Mouse (Mus musculus): ENCODE results near the gene Pold1. TPM values are rescaled to one million over a fixed set of nuclear protein-coding genes. Genes with fewer than 3 reads are reported as not detected.
A peak's percentile ranks its signal among the peaks of the same experiment; 100 is the strongest.

Pold1 gene
- polyA plus RNA-seq, 1 experiment from 2014 or later = 72.0 TPM

DNA sequence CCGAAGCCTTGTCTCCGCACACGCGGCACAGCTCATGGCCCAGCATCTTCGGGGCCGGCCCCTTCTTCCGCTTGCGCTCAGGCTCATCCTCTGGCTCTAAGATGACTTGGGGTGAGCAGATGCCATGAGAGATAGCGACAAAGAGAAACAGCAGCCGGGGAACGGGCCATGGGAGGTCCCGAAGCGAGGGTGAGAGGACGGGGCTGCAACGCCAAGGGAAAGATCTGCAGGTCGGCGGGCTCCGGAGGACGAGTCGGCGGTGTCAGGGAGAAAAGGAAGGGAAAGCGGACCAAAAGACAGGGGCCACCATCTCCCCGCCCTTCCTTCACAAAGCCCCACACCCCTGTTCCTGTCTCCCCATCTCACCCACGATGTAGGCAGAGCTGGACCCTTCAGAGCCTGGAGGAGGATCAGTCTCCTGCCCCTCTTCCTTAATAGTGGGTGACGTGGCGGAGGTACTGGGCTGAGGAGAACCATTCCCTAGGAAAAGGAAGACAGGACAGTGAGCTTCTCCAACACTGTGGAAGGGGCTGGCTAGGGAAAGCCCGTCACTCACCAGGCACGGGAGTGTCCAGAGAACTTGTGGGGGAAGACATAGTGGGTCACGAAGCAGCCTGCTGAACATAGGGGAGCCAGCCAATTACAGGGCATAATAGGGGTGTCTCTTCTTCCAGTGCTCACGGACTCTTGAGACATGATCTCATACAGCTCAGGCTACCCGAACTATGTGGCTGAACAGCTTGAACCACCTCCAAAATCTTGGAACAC lies 3.7 kb upstream of the Pold1 start:
- no peaks in the 10 kb centered on the region for H3K9me3 ChIP-seq
- H3K36me3 ChIP-seq = peaks cover 23% of the 10 kb centered on the region
- H3K4me2 ChIP-seq (replicated peaks) = peak overlapping the region; percentile 60
- no peak overlapping the region for H3K27ac ChIP-seq
- H3K4me1 ChIP-seq (replicated peaks) = peaks cover 15% of the 10 kb centered on the region
- no peaks in the 10 kb centered on the region for H3K27me3 ChIP-seq (replicated peaks)
- H3K9ac ChIP-seq = no peak overlapping the region
- 85% methylated on average over 31 of the region's 31 CpGs for WGBS
- peak overlapping the region; percentile 99; the same call in 1 of the 2 replicates for H3K4me3 ChIP-seq (replicated peaks)
- ATAC-seq = no peak

DNA sequence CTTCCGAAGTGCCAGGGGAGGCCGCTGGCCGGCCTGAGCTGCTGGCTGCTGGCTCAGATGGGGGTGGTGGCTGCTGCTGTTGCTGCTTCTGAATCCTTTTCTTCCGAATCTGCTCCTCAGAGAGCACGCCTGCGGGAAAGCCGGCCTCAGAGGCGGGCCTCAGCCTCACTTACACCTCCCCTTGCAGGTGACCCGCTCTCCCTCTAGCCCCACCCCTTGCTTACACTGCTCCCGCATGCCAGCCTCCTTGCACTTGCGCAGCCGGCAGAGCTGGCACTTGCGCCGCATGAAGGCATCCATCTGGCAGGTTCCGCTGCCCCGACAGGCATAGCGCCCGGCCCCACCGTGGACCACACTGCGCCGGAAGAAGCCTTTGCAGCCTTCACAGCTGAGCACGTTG lies 3.1 kb upstream of the Pold1 start:
- WGBS = 82% methylated on average over 22 of the region's 22 CpGs
- ATAC-seq = no peak
- Histone ChIP-seq H3K36me3 (peaks cover 23% of the 10 kb centered on the region), H3K4me2 (replicated peaks) (no peak overlapping the region), H3K27ac (no peak overlapping the region), H3K4me3 (replicated peaks) (no peak overlapping the region), H3K9me3 (no peaks in the 10 kb centered on the region), H3K9ac (no peak overlapping the region), H3K4me1 (replicated peaks) (peaks cover 18% of the 10 kb centered on the region), H3K27me3 (replicated peaks) (no peaks in the 10 kb centered on the region)

- no peak overlapping the region for H3K4me2 ChIP-seq (replicated peaks)
- H3K9me3 ChIP-seq = no peaks in the 10 kb centered on the region
- no peaks in the 10 kb centered on the region for H3K27me3 ChIP-seq (replicated peaks)
- no peak overlapping the region for H3K27ac ChIP-seq
- peaks cover 18% of the 10 kb centered on the region for H3K4me1 ChIP-seq (replicated peaks)
- no peak for ATAC-seq
- H3K4me3 ChIP-seq (replicated peaks) = no peak overlapping the region
- WGBS = 93% methylated on average over 21 of the region's 21 CpGs
- H3K36me3 ChIP-seq = peaks cover 23% of the 10 kb centered on the region
- H3K9ac ChIP-seq = no peak overlapping the region
Observed at GRCm38 (mm10) chr7:44551301-44551700, 2.7 kb upstream of the Pold1 start.

DNA sequence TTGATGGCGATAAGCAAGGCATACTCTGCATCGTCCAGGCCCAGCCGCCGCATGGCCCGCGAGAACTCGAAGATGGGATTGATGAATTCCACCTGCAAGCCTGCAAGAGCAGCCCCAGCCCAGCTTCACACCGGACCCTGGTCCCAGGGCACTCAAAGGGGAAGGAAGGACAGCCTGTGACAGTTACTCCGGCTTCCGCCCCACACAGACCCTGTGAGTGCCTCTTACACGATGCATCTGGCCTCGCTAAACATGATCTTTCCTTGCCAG lies 1.7 kb upstream of the Pold1 start:
- Histone ChIP-seq H3K36me3 (peaks cover 23% of the 10 kb centered on the region), H3K4me3 (replicated peaks) (no peak overlapping the region), H3K4me2 (replicated peaks) (no peak overlapping the region), H3K4me1 (replicated peaks) (peaks cover 18% of the 10 kb centered on the region), H3K9me3 (no peaks in the 10 kb centered on the region), H3K27me3 (replicated peaks) (no peaks in the 10 kb centered on the region), H3K9ac (no peak overlapping the region), H3K27ac (no peak overlapping the region)
- 93% methylated on average over 12 of the region's 12 CpGs for WGBS
- no peak for ATAC-seq

DNA sequence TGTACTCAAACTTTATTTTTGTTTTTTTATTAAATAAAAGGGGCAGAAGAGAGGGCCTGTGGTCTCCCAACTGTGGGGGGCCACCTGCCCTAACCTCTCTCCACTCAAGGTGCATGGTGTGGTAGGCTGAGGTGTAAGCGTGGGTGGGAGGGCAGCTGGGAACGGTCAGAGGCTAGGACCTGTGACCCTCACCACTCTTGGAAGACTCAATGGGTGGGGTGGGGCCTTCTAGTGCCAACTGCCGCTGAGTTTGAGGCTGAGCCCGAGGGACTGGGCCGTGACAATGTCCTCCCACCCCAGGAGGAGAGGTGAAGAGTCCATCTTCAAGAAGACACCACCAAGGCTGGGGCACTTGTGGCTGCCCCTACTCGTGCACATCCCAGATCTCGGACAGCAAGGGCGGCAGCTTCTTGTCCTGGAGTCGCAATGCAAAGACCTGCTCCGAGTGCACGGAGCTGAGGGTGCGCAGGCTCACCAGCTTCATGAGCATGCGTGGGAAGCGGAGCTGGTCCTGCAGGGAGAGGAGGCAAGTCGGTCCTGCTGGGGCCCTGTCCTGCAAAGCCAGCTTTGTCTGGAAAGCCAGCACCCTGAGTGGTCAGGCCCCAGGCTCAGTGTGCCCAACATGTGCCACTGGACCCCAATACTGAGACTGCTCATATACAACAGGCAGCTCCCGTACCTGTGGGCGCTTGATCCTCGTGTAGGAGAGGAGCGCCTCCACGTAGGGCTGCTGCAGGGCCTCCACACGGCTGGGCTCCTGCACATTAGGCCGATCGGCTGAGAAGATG lies 1.2 kb upstream of the Pold1 start:
- Histone ChIP-seq H3K36me3 (peaks cover 23% of the 10 kb centered on the region), H3K4me1 (replicated peaks) (peaks cover 18% of the 10 kb centered on the region), H3K9ac (no peak overlapping the region), H3K27ac (no peak overlapping the region), H3K27me3 (replicated peaks) (no peaks in the 10 kb centered on the region), H3K4me2 (replicated peaks) (no peak overlapping the region), H3K9me3 (no peaks in the 10 kb centered on the region), H3K4me3 (replicated peaks) (no peak overlapping the region)
- no peak for ATAC-seq
- WGBS = 96% methylated on average over 23 of the region's 23 CpGs

GRCm38 (mm10) chr7:44547725-44548124 lies 924 bp downstream of the Pold1 start:
- H3K9me3 ChIP-seq = no peaks in the 10 kb centered on the region
- no peak overlapping the region for H3K27ac ChIP-seq

GRCm38 (mm10) chr7:44547041-44547440 lies 1.6 kb downstream of the Pold1 start:
- whole genome bisulfite sequencing = 92% methylated on average over 13 of the region's 13 CpGs
- H3K9ac ChIP-seq = peak overlapping the region; percentile 66
- no peak for ATAC-seq
- H3K4me2 ChIP-seq (replicated peaks) = peak overlapping the region; percentile 77
- no peak overlapping the region for H3K4me3 ChIP-seq (replicated peaks)
- H3K36me3 ChIP-seq = peaks cover 29% of the 10 kb centered on the region
- H3K9me3 ChIP-seq = no peaks in the 10 kb centered on the region
- no peak overlapping the region for H3K27ac ChIP-seq
- peaks cover 9% of the 10 kb centered on the region for H3K4me1 ChIP-seq (replicated peaks)
- H3K27me3 ChIP-seq (replicated peaks) = no peaks in the 10 kb centered on the region

More at GRCm38 (mm10) chr7:44547725-44548124, 924 bp downstream of the Pold1 start:
- peaks cover 27% of the 10 kb centered on the region for H3K36me3 ChIP-seq
- H3K4me3 ChIP-seq (replicated peaks) = peak overlapping the region; percentile 59
- peak overlapping the region; percentile 77 for H3K4me2 ChIP-seq (replicated peaks)
- ATAC-seq = no peak
- no peaks in the 10 kb centered on the region for H3K27me3 ChIP-seq (replicated peaks)
- H3K9ac ChIP-seq = peak overlapping the region; percentile 66
- 24% methylated on average over 5 of the region's 5 CpGs for WGBS
- H3K4me1 ChIP-seq (replicated peaks) = peaks cover 13% of the 10 kb centered on the region

DNA sequence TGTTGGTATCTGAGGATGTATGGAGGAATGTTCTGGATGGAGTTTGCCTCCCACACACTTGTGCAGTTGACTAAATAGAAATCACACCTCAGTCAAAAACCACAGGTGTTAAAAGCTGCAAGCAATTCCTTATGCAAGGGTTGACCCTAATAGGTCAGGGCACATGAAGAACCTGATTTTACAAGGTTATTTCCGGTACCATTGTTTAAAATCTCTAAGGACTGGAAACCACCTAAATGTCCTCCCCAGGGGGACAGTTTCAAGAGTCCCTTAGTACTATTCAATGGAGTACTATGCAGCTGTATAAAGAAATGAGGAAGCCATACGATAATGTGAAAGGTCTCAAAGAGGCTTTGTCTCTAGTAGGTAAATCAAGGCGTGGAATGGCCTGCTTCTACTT lies 2.4 kb downstream of the Pold1 start:
- H3K27me3 ChIP-seq (replicated peaks) = no peaks in the 10 kb centered on the region
- H3K4me3 ChIP-seq (replicated peaks) = no peak overlapping the region
- no peak overlapping the region for H3K4me2 ChIP-seq (replicated peaks)
- no peak for ATAC-seq
- H3K4me1 ChIP-seq (replicated peaks) = peaks cover 9% of the 10 kb centered on the region
- H3K36me3 ChIP-seq = peaks cover 25% of the 10 kb centered on the region
- no peak overlapping the region for H3K9ac ChIP-seq
- no peaks in the 10 kb centered on the region for H3K9me3 ChIP-seq
- WGBS = 96% methylated on average over 3 of the region's 3 CpGs
- no peak overlapping the region for H3K27ac ChIP-seq

DNA sequence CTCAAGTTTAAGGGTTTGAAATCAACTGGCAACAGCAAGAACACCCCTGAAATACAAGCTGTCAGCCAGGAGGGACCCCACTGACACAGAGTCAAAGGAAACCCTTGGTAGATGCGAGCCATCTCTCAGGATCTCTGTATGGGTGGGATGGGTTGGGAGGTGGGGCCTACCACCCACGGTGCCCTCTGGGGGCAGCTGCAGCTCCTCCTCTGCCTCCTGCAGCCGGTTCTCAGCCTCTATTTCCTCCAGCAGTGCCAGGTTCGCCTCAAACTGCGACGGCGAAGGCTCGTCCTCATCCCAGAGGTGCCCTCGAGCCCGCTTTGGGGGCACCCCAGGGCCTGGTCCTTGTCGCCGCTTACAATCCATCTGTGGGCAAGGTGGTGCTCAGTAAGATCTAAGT lies 5.6 kb downstream of the Pold1 start:
- Histone ChIP-seq H3K4me2 (replicated peaks) (no peak overlapping the region), H3K4me3 (replicated peaks) (no peak overlapping the region), H3K9ac (no peak overlapping the region), H3K27ac (no peak overlapping the region), H3K27me3 (replicated peaks) (no peaks in the 10 kb centered on the region), H3K9me3 (no peaks in the 10 kb centered on the region), H3K36me3 (peaks cover 32% of the 10 kb centered on the region), H3K4me1 (replicated peaks) (peaks cover 9% of the 10 kb centered on the region)
- no peak for ATAC-seq
- 81% methylated on average over 12 of the region's 12 CpGs for WGBS

GRCm38 (mm10) chr7:44542555-44542954 lies 6.1 kb downstream of the Pold1 start:
- 95% methylated on average over 11 of the region's 11 CpGs for WGBS
- Histone ChIP-seq H3K27ac (no peak overlapping the region), H3K4me1 (replicated peaks) (peaks cover 5% of the 10 kb centered on the region), H3K9me3 (no peaks in the 10 kb centered on the region), H3K9ac (no peak overlapping the region), H3K4me2 (replicated peaks) (no peak overlapping the region), H3K4me3 (replicated peaks) (no peak overlapping the region), H3K36me3 (peaks cover 37% of the 10 kb centered on the region), H3K27me3 (replicated peaks) (no peaks in the 10 kb centered on the region)
- ATAC-seq = no peak

DNA sequence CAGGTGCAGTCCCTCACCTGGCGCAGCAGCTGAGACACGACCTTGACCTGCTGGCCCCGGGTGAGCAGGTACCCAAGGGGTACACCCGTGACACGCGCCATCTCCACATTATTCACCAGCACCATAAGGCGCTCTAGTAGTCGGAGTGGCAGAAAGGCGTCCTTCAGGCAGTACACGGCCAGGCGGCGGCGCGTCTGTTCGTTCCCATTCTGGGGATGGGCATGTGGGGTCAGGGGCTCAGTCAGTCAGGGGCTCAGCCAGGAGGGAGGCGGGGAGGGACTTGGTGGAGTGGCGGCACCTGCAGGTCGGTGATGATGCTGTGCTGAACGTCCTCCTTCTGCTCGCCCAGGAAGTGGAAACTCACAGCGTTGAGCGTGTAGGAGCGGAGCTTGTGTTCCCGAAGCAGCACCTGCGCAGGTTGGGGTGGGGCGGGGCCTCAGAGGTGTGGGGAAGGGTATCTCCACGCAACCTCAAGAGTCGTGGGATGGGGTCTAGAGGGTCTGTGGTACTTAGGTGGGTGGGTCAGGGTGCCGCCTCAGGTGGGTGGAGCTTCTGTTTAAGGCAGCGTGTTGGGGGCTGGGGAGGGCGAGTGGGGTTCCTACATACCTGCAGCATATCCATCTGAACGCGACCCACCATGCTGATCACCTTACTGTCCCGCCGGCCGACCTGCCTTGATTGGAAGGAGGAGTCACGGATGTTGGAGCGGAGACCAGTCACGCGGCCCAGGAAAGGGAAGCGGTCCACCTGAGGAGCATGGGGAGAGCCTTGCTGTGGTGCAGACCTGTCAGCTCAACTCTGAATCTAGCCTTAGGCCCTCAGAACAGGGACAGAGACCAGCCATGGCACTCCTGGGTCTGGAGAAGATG lies 9.7 kb downstream of the Pold1 start:
- Histone ChIP-seq H3K27ac (no peak overlapping the region), H3K4me2 (replicated peaks) (no peak overlapping the region), H3K4me3 (replicated peaks) (no peak overlapping the region), H3K9ac (no peak overlapping the region), H3K4me1 (replicated peaks) (no peaks in the 10 kb centered on the region), H3K9me3 (no peaks in the 10 kb centered on the region), H3K27me3 (replicated peaks) (no peaks in the 10 kb centered on the region), H3K36me3 (peaks cover 58% of the 10 kb centered on the region)
- no peak for ATAC-seq
- 90% methylated on average over 41 of the region's 41 CpGs for WGBS

- Histone ChIP-seq H3K9me3 (no peaks in the 10 kb centered on the region), H3K36me3 (peaks cover 63% of the 10 kb centered on the region), H3K4me2 (replicated peaks) (no peak overlapping the region), H3K4me3 (replicated peaks) (no peak overlapping the region), H3K4me1 (replicated peaks) (no peaks in the 10 kb centered on the region), H3K27ac (no peak overlapping the region), H3K27me3 (replicated peaks) (no peaks in the 10 kb centered on the region), H3K9ac (no peak overlapping the region)
- ATAC-seq = no peak
- WGBS = 95% methylated on average over 13 of the region's 13 CpGs
Observed at GRCm38 (mm10) chr7:44537496-44537895, 11.2 kb downstream of the Pold1 start.
